Mouse (Mus musculus) Muller cell, postnatal 12 days (primary cell): ENCODE results near the gene Snta1.

ENCODE experiments used
- DNase-seq: peaks from one replicate; pipeline ENCODE4 v3.0.0-alpha.2; 2015; ENCODE audit errors: inconsistent ontology term

Snta1 gene

DNA sequence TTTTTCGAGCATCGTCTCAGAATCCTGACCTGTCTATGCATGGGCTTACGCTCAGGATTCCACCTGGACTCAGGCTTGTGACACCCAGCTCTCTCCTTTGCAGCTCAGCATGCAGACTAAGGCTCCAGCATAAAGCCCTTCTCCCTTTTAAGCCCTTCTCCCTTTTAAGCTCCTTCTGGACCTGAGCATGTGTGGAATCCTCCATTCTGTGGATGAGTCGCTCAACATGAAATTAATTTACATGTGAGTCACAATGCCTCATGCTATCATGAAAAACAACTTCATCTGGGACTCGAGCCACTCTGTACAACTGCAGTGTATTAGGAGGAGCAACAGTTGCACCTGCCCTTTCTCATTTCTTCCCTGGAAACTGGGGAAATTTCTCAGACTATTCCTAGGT lies 14.3 kb upstream of the Snta1 start:
- peak; percentile 43 for DNase-seq

DNA sequence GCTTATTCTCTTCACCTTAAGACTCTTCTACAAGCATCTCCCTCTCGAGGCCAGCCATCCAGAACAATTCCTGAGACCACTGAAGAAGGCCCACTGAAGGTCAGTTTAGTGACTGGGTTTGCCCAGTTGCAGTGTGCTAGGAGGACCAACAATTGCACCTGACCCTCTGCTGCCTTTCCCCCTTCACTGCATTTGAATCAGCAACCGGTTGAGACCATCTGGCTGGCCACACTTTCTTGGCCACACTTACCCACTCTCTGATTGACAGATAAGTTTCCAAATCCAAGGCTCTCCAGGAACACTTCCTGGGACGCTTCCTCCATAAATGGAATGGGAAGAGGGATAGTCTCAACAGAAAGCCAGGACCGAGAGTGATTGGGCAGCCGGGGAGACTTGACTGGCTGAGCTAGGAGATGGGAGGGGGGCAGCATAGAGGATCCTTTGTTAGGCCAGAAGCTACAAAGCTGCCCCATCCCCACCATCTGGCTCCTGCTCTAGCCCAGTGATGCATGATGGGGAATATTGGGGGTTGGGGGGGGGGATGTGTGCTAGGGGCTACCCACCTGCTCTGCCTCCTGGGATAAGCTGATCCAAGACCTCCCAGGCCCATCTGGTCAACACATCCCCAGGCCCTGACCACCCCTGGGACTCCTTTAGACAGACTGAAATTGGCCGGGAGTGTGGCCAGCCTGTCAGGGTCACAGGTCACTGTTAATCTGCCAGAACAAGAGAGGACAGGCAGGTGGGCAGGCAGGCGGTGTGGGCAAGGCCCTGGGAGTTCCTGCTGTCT lies 13.2 kb upstream of the Snta1 start:
- peak; percentile 73 for DNase-seq

DNA sequence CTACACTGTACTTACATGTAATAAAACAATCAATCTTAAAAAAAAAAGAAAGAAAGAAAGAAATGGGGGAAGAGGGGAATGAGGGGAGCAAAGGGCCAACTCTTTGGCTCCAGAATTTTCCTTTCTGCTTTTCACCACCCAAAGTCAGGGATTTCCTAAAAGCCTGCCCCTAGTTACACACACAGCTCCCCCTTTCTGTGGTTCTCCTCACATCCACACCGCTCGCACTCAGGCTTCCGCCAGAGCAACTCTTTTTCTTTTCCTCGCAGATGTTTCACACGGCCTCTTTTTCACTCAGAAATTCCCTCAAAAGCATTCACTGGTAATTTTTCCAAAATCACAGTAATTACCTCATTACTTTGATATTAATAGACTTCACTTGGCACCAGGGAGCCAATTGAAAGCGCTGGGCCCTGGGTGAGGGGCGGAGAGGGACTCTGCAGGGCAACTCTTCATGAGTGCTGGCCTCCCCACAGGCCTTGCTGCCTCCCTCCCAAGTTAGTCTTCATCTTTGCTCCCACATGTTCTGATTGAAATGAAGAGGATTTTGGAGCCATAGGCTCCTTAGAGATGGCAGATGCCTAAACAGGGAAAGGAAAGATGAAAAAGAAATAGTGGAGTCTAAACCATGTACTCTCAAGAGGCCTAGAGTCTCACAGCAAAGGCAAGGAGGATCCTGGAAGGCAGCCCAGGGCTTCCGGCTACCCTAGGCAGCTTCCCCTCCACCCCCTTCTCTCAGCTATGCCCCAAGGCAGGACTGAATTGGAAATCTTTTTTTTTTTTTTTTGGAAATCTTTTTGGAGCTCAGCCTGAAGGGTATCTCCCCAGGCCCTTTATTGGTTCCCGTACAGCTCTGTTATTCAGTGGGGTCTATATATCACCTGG lies 12.0 kb upstream of the Snta1 start:
- DNase-seq = peak; percentile 77

DNA sequence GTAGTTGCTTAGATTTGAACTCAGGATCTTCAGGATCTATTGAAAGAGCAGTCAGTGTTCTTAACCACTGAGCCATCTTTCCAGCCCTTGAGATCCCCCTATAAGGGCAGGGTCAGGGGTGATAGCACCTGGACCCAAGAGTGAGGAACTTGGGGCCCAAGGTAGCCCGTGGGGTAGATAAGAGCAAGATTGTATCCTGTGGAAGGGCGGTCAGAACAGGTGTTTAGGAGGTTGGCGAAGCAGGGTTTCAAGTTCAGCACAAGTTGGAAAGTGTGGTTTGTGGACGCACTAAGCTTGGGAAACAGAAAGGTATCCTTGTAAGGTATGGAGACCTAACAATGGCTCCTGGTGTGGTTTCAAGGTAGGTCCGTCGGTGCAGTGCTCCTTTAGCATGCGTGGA lies 10.1 kb upstream of the Snta1 start:
- DNase-seq = no peak

DNA sequence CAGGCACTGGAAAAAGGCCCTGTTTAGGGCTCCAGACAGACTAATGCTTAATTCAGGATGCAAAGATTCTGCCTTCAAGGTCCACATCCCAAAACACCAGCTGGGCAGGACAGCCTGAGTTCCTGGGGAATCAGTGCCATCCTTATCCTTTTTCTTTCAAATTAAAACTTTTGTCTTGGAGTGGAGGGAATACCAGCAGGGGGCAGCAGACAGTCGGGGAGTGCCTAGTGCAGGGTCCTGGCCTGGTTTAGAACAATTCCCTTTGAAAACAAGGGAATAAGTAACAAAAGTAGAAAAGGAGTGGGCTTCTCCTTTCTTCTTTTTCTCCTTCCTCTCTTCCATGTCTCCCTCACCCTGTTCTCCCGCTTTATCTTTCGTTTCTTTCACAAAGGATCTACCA lies 9.2 kb upstream of the Snta1 start:
- peak; percentile 45 for DNase-seq

DNA sequence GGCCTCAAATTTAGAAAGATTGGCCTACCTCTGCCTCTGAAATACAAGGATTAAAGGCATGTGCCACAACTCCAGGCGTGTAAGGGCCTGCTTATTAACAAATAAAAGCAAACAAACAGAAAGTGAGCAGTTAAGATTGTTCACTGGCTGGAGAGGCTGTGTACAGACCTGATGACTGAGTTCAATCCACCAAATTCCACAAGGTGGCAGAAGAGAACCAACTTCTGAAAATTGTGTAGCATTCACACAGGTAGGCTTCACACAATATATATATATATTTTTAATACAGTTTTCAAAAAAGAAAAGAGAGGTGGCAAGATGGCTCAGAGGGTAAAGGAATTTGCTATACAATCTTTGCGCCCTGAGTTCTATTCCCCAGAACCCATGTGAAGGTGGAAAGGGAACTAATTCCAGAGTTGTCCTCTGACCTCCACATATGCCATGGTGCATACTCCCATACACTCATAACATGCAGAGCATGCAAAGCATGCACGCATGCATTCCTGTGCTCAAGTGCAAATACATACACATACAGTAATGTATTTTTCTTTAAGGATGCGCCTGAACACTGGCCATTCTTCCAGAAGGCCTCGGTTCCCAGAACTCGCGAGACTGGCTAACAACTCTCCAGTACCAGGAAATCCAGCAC lies 4.2 kb upstream of the Snta1 start:
- no peak for DNase-seq

DNA sequence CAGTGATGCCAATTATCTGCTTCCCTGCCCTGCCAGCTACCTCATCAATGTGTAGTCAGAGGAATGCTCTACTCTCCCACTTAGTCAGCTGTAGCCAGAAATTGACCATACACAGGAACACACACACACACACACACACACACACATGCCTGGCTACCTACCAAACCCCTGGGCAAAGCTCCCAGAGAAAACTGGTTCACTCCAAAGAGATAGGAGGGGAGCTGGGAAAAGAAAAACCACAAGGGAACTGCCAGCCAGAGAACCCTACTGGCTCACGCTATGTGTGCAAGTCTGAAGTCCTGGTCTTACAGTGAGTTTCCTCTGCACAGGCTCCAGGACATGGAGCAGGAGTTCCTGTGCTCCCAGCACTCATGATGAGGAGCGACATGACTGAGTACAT lies 2.5 kb upstream of the Snta1 start:
- DNase-seq = peak; percentile 96

DNA sequence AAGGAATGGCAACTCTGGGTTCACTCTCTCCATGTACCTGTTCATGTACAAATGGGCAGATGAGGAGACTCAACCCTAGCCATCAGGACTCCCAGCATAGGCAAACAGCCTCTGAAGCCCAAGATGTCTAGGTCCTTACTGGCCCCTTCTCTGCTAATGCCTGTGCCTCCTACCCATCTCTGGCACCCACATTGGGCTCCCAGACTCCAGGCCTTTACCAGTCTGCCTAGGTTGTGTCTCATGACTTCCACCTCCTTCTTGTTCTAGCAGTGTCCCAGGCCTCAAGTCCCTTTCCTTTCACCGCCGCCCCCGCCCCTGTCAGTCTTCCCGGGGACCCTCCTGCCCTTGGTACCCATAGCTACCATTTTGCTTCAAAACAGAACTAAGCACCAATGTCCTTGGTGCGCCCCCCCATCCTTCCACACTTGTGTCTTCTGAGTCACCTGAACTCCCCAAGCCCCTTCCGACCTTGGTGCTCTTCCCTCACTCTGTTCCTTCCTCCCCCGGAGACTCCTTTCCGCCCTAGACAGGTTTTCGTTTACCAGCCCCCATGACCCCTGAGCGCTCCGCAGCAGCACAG lies 746 bp downstream of the Snta1 start:
- DNase-seq = peak; percentile 19

DNA sequence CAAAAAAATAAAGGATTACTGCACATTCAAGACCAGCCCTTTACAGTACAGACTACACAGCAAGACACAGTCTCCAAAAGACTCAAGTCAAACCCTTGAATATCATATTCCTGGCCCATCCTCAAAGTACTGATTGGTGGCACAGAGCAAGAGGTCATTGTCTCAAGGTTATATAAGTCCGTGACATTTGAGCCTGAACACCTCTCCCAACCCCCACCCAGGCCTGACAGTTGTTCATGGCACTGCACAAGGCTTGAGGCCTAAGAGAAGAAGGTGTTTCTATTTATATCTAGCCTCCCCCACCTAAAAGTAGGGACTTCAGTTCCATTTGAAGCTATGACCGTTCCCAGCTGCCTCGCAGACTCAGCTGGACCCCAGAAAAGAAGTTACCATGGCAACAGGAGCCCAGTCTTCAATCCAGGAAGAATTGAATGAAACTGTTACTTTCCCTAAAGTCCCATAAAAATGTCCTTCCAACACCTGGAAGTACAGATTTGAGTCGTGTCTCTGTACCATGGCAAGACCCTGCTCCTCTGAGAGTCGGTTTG lies 2.4 kb downstream of the Snta1 start:
- DNase-seq = no peak

DNA sequence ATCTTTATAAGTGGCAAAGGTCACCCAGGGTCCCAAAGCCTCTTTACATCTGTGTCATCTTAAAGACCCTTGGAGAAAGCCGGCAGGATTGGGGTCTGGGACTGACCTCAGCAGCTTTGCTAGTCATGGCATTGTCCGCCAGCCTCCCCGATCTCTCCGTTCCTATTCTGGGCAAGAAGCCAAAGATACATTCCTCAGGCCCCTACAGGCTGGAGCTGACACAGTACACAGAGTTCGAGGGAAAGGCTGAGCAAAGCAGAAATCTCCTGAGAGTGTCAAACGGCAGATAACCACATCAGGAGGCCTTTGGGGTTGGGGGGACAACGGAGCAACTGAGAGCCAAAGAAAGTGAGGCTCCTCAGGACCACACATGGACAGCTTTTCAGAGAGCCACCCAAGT lies 5.1 kb downstream of the Snta1 start:
- DNase-seq = peak; percentile 87

DNA sequence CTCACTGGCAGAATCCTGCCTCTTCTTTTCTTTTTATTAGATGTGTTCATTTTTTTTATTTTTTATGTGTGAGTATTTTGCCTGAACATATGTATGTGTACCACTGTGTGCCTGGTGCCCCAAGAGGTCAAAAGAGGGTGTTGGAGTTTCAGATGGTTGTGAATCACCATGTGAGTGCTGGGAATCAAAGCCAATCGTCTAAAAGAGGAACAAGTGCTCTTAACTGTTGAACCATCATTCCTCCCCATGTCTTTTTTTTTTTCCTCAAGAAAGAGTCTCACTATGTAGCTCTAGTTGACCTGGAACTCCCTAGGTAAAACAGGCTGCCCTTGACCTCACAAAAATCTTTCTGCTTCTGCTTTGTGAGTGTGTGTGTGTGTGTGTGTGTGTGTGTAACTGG lies 5.9 kb downstream of the Snta1 start:
- DNase-seq = no peak

DNA sequence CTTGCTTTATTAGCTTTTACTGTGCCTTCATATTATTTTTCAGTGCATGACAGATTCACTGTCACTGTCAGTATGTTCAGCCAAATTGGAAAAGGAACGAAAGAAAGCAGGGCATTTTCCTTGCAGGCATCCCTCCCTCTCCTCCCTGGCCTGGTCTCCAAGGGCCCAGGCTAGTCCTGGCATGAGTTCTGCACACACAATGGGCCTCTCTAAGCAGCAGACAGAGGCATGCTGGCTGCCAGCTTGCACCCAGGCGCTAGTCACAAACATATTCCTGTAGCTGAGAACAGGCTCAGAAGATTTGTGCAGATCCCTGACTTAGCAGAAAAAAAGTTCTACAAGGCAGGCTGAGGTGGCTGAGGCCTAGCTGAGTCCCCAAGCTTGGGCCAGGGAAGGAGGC lies 8.6 kb downstream of the Snta1 start:
- peak; percentile 75 for DNase-seq

DNA sequence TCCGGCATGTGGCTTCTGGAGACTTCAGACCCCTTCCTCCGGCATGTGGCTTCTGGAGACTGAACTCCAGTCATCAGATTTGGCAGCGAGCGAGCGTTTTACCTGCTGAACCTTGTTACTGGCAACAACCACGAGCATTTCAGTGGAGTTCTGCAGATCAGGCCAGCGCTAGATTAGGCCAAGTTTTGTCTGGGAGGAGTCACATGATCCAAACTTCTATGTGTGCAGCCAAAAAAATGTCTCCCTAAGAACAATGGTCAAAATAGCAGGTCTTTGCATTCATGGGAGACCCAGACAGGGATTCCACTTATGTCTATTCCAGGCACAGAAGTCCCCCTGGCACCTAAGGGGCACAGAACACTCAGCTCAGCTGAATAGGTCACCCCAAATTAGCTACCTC lies 9.6 kb downstream of the Snta1 start:
- DNase-seq = no peak

DNA sequence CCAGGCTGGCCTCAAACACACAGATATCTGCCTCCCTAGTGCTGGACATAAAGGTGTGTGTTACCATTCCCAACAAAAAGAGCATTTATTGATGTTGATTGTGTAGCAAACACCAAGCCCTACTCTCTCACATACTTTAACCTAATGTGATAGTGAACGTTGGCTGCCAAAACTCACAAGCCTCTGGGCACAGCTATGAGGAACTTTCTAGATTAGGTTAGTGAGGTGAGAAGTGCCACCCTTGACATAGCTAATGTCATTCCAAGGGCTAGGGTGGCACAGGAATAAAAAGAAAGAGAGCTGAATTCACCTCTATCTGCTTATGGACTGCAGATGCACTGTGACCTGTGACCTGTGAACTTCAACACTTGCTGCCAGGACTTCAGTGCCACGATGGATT lies 11.4 kb downstream of the Snta1 start:
- no peak for DNase-seq

DNA sequence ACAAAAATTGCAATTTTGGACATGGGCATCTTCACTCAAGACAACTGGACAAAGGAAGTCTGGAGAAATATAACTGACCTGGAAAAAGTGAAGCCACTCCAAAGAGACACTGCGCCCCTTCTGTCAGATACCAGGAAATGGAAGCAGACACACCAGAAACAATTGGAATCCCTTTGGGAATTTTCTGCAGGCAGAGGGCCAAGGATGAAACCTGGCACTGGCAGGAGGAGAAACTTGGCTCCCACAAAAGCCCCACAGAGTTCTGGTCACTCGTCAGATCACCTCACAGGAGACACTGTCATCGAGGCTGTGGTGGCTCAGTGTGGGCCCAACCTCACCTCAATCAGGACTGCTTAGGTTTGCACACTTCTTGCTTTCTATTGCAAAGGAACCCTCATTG lies 13.3 kb downstream of the Snta1 start:
- peak; percentile 25 for DNase-seq

DNA sequence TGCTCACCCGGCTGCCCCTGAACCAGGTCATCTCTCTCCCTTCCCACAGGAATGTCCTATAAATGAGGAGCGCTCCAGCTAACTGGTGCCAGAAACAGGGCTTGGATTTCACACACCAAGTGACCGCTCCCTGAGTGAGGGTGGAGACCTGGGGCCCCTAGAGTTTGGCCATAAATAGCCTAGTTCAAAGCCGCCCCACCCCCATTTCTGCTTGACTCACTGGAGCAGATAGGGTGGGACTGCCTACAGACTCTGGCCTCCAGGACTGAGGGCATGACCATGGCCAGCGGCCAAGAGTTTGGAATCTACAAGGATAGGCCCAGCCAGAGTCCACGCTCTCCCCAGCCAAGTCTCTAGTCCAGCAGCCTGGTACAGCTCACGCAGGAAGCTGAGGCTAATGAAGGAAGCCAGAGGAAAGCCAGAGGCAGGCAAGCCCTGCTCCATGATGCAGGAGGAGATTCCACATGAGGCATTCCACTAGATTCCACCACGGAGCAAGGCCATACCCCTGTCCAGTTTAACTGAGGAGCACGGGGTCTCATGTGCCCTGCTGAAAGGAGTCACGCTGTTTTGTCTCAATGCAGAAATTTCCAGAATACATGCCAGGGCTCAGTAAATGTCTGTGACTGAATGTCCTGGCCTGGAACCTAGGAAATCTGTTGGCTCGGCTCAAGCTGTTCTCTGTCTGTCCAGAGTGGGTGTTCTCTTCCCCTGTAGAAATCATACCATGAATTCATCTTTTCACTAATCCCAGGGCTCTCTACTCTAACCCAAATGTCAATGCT lies 17.5 kb downstream of the Snta1 start:
- DNase-seq = peak; percentile 99

DNA sequence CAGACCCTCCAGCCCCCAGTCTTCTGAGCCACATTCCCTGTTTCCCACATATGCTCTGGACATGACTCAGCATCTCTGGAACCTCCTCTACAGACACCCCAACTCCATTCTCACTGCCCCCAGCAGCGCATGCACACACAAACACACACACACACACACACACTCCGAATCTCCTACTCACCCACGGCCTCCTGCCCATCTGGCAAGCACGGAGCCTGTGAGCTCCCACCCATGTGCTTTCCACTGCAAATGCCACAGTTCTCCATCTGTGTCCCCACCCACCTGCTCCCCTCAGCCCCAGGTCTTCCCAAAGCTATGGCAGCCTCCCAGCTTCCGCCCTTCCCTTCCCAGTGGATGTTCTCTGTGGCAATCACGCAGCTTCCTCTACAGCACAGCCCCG lies 28.8 kb downstream of the Snta1 start:
- DNase-seq = no peak

DNA sequence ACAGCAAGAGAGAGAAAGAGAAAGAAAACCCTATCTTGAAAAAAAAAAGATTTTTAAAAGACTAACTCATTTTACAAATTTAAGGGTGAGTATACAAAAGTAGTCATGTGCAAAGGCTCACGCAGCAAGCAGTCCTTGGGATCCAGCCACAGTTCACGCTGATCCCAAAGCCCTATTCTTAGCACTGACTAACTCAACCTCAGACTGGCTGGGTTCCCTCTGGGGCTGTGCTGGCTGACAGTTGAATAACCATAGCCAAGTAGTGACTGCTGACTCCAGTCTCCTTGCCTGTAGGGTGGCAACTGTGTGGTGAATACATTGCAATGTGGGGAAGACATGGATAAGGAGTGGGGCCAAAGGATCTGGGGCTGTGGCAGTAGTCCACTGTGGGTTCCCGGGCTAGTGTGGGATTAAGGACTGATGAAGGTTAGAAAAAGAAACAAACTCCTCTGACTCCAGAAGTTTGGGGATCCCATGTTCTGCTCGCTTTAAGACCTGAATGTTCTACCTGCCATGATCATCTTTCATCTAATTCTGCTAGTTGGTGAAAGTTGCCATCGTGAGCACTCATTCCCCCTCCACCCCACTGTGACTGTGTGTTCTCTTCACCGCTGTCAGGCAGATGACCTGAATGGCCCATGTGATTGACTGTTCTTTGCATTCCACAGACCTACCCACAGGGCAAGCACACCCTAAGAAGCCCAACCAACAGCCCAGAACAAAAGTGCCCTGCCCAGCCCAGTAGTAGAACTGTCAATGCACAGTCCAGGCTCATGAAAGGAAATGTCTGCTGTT lies 32.9 kb downstream of the Snta1 start:
- DNase-seq = peak; percentile 83

DNA sequence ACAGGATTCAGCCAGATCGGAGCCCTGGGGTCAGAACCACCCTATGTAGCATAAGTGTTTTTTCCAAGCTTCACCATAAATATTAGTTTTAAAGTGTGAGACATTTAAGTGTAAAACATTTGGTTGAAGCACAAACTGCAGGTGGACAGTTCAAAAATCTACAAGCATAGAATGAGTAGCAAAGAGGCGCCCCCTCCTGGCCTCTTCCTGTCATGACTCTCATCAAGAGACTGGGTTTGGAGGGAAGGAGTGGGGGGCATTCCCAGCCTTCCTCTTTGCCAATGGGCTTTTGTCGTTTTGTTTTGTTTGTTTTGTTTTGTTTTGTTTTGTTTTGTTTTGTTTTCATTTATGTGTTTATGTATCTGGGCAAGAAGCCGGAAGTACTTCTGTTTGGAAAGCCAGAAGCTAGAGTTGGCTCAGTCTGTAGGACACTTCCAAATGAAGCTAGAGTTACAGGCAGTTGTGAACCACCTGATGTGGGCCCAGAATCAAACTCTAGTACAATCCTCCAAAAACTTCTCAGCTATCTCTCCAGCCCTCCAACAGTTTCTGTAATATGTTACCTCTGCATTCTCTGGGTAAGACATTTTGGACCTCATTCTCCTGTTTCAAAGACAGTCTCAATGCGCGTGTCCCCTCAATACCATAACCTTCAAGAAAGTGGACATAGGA lies 33.8 kb downstream of the Snta1 start:
- no peak for DNase-seq
